Mouse (Mus musculus): ENCODE measurements around the gene Adat2. TPM values are rescaled to one million over a fixed set of nuclear protein-coding genes. Genes with fewer than 3 reads are reported as not detected.

Gene Adat2
- polyA plus RNA-seq, 1 experiment from 2014 or later: 5.4 TPM

DNA sequence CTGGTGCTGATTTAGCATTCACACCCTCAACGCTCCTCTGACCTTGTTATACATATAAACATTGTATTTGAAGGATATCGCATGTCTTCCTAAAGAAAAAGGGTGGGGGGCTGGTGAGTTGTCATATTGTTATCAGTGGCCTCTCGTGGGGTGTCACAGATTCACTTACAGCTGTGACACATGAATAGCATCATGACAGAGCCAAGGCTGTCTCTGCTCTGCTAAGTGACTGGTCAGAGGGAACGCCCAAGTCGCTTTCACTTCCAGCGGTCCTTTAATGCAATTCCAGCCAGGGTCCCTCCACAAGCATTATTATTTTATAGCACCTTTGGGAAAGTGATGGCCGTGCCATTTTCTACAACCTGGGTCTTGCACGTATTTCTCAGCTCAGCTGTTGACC, 44.8 kb downstream of the Adat2 start:
- Histone ChIP-seq H3K27ac (no peak overlapping the region), H3K4me2 (no peak overlapping the region), H3K4me3 (replicated peaks) (no peak overlapping the region), H3K27me3 (no peaks in the 10 kb centered on the region), H3K4me1 (peaks cover 5% of the 10 kb centered on the region; the same call in 1 of the 2 replicates), H3K36me3 (no peaks in the 10 kb centered on the region), H3K9ac (no peak overlapping the region), H3K9me3 (replicated peaks) (no peaks in the 10 kb centered on the region)
- WGBS: 53% methylated on average over 8 of the region's 8 CpGs
- ATAC-seq (replicated peaks; ENCODE audit: low FRiP score): no peak

- no peak for ATAC-seq (replicated peaks; ENCODE audit: low FRiP score)
- Histone ChIP-seq H3K4me1 (peaks cover 5% of the 10 kb centered on the region; the same call in 1 of the 2 replicates), H3K9ac (no peak overlapping the region), H3K9me3 (replicated peaks) (no peaks in the 10 kb centered on the region), H3K27ac (no peak overlapping the region), H3K4me3 (replicated peaks) (no peak overlapping the region), H3K4me2 (no peak overlapping the region), H3K36me3 (no peaks in the 10 kb centered on the region), H3K27me3 (no peaks in the 10 kb centered on the region)
- 62% methylated on average over 2 of the region's 2 CpGs for WGBS
These were observed 48.2 kb downstream of the Adat2 start for GRCm38 (mm10) chr10:13600926-13601325.

Other genes starting within 250 kb of the Adat2 start
- gene Phactr2, start 78.5 kb upstream of the Adat2 start, polyA plus RNA-seq (2015; fragmentation: Nextera tagmentation; extraction: Ambion mirVana): 28.1 and 30.6 TPM in 2 replicates
- 81.9 and 89.7 TPM in 2 replicates for gene Fuca2, start 53.4 kb upstream of the Adat2 start, polyA plus RNA-seq (2015; fragmentation: Nextera tagmentation; extraction: Ambion mirVana)
- gene Pex3, start 248 bp downstream of the Adat2 start, polyA plus RNA-seq (2015; fragmentation: Nextera tagmentation; extraction: Ambion mirVana): 24.8 and 25.5 TPM in 2 replicates

Data from kidney, embryonic 15.5 days (tissue).